Mouse (Mus musculus): ENCODE results near the gene Ergic2. TPM values are rescaled to one million over a fixed set of nuclear protein-coding genes. Genes with fewer than 3 reads are reported as not detected.

Ergic2 gene
- polyA plus RNA-seq, 1 experiment from 2014 or later, result 207 TPM

DNA sequence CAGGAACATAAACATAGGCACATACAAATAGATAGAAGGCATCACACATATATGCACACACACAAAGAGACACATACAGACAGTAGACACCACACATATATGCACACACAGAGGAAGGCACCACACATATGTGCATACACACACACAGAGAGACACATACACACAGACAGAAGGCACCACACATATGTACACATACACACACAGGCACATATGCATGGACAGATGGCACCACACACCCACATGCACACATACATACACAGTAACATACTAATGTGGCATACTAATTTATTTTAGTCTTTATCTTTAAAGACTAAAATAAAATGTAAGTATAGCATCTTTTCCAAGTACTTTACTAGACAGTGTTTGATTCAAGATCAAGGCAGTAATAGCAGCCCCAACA is 78.6 kb downstream of the Ergic2 start:
- no peak for TF ChIP-seq CTCF (IDR thresholded peaks at IDR 0.05; ENCODE audit: low read depth)
- no peak for DNase-seq
- H3K4me3 ChIP-seq (ENCODE audit: low read depth, low read length), result no peak overlapping the region
- H3K4me2 ChIP-seq, result no peak overlapping the region
- H3K27me3 ChIP-seq (ENCODE audit: insufficient read depth, low read length), result no peaks in the 10 kb centered on the region
- no peak for ATAC-seq (ENCODE audit: insufficient read depth)
- no peaks in the 10 kb centered on the region for H3K36me3 ChIP-seq (ENCODE audit: insufficient read depth)
- no peak overlapping the region for H3K9ac ChIP-seq
- no peaks in the 10 kb centered on the region for H3K9me3 ChIP-seq (ENCODE audit: low read depth, low read length)
- H3K4me1 ChIP-seq (ENCODE audit: insufficient read depth), result no peaks in the 10 kb centered on the region
- H3K27ac ChIP-seq (ENCODE audit: low read depth), result no peak overlapping the region

DNA sequence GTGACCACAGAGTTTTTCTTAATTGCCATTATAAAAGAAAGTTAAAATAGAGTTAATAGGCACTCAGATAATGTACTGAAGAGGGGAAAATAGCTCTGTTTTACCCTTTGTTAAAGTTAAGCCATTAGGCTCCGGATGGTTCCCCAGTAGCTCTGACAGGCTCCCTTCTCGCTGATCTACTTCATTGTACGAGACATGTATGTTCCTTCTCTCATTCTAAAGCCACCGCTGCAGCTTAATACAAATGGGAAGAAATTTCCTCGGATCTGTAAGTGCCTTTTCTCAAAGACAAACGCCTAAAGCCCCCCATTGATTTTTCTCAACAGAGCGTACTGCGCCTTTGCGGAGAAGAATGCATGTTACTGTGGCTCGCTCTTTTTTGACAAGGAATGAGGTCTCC is 79.9 kb downstream of the Ergic2 start:
- no peaks in the 10 kb centered on the region for H3K9me3 ChIP-seq (ENCODE audit: low read depth, low read length)
- no peak overlapping the region for H3K9ac ChIP-seq
- H3K4me1 ChIP-seq (ENCODE audit: insufficient read depth), result no peaks in the 10 kb centered on the region
- H3K4me3 ChIP-seq (ENCODE audit: low read depth, low read length), result no peak overlapping the region
- H3K27me3 ChIP-seq (ENCODE audit: insufficient read depth, low read length), result no peaks in the 10 kb centered on the region
- no peaks in the 10 kb centered on the region for H3K36me3 ChIP-seq (ENCODE audit: insufficient read depth)
- WGBS, result 77% methylated on average over 10 of the region's 10 CpGs
- ATAC-seq (ENCODE audit: insufficient read depth), result no peak
- H3K4me2 ChIP-seq, result no peak overlapping the region
- H3K27ac ChIP-seq (ENCODE audit: low read depth), result no peak overlapping the region
- DNase-seq, result no peak
- no peak for TF ChIP-seq CTCF (IDR thresholded peaks at IDR 0.05; ENCODE audit: low read depth)

Other genes with a start within 250 kb of the Ergic2 start
- gene Far2, start 165.1 kb downstream of the Ergic2 start, polyA plus RNA-seq (2014; fragmentation: Nextera tagmentation; extraction: Ambion mirVana), result 12.9 and 13.3 TPM in 2 replicates
- gene Tmtc1, start 232.0 kb upstream of the Ergic2 start, polyA plus RNA-seq (2014; fragmentation: Nextera tagmentation; extraction: Ambion mirVana), result 3.6 and 4.4 TPM in 2 replicates

Data from lung, embryonic 14.5 days (tissue).